Mouse (Mus musculus): ENCODE data around the gene Napsa.

DNA sequence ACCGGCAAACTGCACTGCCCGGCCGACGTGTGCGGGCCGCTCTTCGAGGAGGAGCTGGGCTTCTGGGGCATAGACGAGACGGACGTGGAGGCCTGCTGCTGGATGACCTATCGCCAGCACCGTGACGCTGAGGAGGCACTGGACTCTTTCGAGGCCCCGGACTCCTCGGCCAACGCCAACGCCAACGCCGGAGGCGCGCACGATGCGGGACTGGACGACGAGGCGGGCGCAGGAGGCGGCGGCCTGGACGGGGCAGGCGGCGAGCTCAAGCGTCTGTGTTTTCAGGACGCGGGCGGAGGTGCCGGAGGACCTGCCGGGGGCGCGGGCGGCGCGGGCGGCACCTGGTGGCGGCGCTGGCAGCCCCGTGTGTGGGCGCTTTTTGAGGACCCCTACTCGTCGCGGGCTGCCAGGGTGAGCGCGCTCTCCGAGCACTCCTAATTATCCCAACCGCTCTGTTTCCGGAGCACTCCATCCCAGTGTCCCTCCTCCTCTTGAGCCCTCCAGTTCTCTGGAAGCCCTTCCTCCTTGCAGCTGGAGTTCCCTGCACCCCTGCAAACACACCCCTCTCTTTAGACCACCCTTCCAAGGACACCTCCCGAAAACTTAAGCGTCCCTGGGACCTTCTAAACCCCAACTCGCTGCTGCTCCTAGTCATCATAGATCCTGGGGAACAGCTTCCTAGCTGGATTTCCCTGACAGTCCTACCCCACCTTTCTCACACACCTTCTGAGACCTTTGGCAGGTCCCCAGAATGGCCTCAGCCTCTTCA lies 19.4 kb downstream of the Napsa start:
- TF ChIP-seq CTCF (IDR thresholded peaks at IDR 0.05; ENCODE audit: control insufficient read depth, insufficient read depth, insufficient read length) (no peak), FOSL1 (IDR thresholded peaks at IDR 0.05; ENCODE audit: insufficient read depth, low read length, poor library complexity, severe bottlenecking) (no peak)
